Mouse (Mus musculus) E14TG2a.4 (cell line): ENCODE data around the gene Ppp1r12c.

Experiments used
- H3K27me3 ChIP-seq: 2 replicates; pipeline ENCODE4 v1.6.1; 2014; ENCODE audit warnings: low read length, control low read depth; ENCODE audit not compliant: insufficient read depth
- H3K36me3 ChIP-seq: 2 replicates; pipeline ENCODE4 v1.6.1; 2014; ENCODE audit warnings: low read length, control low read depth; ENCODE audit not compliant: insufficient read depth
- H3K4me1 ChIP-seq: replicated peaks from 2 replicates; pipeline ENCODE4 v1.6.1; 2014; ENCODE audit warnings: low read depth, low read length, control low read depth
- H3K4me3 ChIP-seq: replicated peaks from 2 replicates; pipeline ENCODE4 v1.5.1; 2014; ENCODE audit warnings: mild to moderate bottlenecking, low read length
- H3K9me3 ChIP-seq: 2 replicates; pipeline ENCODE4 v1.6.1; 2014; ENCODE audit warnings: low read length, control low read depth
- CTCF ChIP-seq: conservative IDR thresholded peaks from 2 replicates; pipeline ENCODE4 v1.5.1; 2014; ENCODE audit warnings: low read length
- NANOG ChIP-seq: IDR thresholded peaks from 2 replicates; pipeline ENCODE4 v1.6.1; 2014; ENCODE audit warnings: borderline replicate concordance, low read length, mixed read lengths
- POU5F1 ChIP-seq: IDR thresholded peaks from 2 replicates; pipeline ENCODE4 v1.6.1; 2014; ENCODE audit warnings: low read length, borderline replicate concordance

Gene Ppp1r12c

DNA sequence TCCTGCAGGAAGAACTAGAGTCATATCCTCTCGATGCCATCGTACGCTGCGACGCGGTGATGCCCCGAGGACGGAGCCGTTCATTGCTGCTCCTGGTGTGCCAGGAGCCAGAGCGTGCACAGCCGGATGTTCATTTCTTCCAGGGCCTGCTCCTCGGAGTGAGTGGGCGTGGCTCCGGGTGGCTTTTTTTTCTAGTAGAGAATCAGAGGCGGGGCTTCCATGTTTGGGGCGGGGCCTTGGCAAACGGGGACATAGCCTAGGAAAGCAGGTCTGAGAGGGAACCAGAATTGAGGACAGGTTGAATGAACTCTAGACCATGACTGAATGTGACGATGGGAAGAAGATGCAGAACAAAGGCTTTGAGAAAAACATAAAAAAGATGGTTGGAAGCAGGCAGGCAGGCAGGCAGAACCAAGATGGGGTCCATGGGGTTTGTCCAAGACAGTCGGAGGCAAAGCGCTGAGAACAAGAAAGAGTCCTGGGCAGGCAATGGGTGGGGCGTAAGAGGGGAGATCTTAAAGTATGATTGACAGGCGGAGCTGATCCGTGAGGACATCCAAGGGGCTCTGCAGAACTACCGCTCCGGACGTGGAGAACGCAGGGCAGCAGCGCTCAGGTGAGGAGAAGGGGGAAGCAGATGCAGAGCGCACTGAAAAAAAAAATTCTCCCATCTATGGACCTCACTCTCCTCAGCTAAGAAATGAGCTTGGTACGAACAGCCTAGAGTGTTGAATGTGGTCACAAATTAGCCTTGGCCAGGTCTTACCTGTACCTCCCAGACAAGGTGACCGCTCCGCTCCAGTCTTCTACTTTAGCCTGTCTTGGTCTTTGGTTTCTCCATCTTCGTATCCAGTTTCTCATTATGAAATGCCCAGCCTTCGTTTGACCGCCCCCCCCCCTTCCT, 31.0 kb downstream of the Ppp1r12c start:
- peaks cover 42% of the 10 kb centered on the region for H3K4me1 ChIP-seq
- no peaks in the 10 kb centered on the region for H3K36me3 ChIP-seq
- peaks cover 72% of the 10 kb centered on the region for H3K27me3 ChIP-seq
- H3K9me3 ChIP-seq = no peaks in the 10 kb centered on the region
- TF ChIP-seq POU5F1 = no peak
- peak overlapping the region; percentile 63 for H3K4me3 ChIP-seq

- Histone ChIP-seq H3K36me3 (no peaks in the 10 kb centered on the region), H3K4me3 (no peak overlapping the region), H3K4me1 (peaks cover 50% of the 10 kb centered on the region), H3K9me3 (no peaks in the 10 kb centered on the region), H3K27me3 (peaks cover 54% of the 10 kb centered on the region)
- TF ChIP-seq POU5F1 (no peak), NANOG (no peak), CTCF (no peak)
These were observed 33.7 kb downstream of the Ppp1r12c start for GRCm38 (mm10) chr7:4467801-4468200.

- peaks cover 19% of the 10 kb centered on the region for H3K4me1 ChIP-seq
- TF ChIP-seq POU5F1 = no peak
- TF ChIP-seq NANOG = no peak
- no peak for TF ChIP-seq CTCF
- peak overlapping the region; percentile 24; the same call in 1 of the 2 replicates for H3K4me3 ChIP-seq
- peaks cover 20% of the 10 kb centered on the region for H3K27me3 ChIP-seq
- H3K9me3 ChIP-seq = no peaks in the 10 kb centered on the region
- no peaks in the 10 kb centered on the region for H3K36me3 ChIP-seq
These were observed 37.2 kb downstream of the Ppp1r12c start for GRCm38 (mm10) chr7:4464194-4464824.

DNA sequence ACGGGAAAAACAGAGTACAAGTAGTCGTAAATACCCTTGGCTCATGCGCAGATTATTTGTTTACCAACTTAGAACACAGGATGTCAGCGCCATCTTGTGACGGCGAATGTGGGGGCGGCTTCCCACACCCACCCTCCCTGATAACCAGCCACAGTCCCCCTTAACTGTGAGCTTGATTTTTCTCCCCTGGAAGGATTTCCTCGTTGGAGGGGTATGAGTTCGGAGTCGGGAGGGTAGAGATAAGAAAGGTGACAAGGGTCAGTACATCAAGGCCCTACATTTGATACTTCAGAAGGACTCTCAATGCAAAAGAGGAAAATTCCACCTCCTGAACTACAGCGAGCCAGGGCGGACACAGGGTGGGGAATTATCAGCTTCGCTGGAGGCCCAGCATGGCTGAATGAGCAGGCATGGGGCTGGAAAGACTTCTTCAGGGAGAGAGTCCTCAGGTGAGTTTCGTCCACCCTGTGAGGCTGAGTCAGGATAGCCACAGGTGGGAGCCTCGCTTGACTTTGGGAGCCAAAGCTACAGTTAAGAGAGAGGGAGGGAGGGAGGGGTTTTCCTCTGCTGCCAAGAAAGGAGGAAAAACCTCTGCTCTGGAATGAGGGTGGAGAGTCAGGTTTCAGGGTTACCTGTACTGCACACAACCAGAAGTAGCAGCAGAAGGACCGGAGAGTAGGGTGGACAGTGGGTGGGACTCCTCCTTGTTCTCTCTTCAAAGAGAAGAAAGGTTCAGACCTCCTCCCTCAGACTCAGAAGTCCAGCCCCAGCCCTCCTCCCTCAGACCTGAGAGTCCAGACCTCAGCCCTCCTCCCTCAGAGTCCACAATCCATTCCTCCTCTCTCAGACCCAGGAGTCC, 40.7 kb downstream of the Ppp1r12c start, which contains the start of gene Eps8l1:
Gene Eps8l1, plus strand, starts transcription at position 99 of the 859 bp plus-strand sequence.
- no peak within 1 kb of the TSS for H3K4me3 ChIP-seq
- peaks cover 18% of the 10 kb centered on the region for H3K4me1 ChIP-seq
- H3K27me3 ChIP-seq = peaks cover 6% of the 10 kb centered on the region; the same call in 1 of the 2 replicates
- no peaks in the 10 kb centered on the region for H3K9me3 ChIP-seq
- no peaks in the 10 kb centered on the region for H3K36me3 ChIP-seq
- no peak for TF ChIP-seq CTCF
- TF ChIP-seq POU5F1 = no peak
- TF ChIP-seq NANOG = no peak

GRCm38 (mm10) chr7:4452644-4453043, 48.8 kb downstream of the Ppp1r12c start:
- Histone ChIP-seq H3K9me3 (no peaks in the 10 kb centered on the region), H3K36me3 (no peaks in the 10 kb centered on the region)

GRCm38 (mm10) chr7:4449211-4449610, 52.3 kb downstream of the Ppp1r12c start:
- no peaks in the 10 kb centered on the region for H3K27me3 ChIP-seq
- peaks cover 4% of the 10 kb centered on the region for H3K36me3 ChIP-seq
- H3K4me3 ChIP-seq = no peak overlapping the region
- peaks cover 31% of the 10 kb centered on the region for H3K4me1 ChIP-seq
- TF ChIP-seq CTCF = no peak
- no peak for TF ChIP-seq POU5F1
- TF ChIP-seq NANOG = no peak
- H3K9me3 ChIP-seq = no peaks in the 10 kb centered on the region

More at GRCm38 (mm10) chr7:4452644-4453043, 48.8 kb downstream of the Ppp1r12c start:
- no peak overlapping the region; the same call in 1 of the 2 replicates for H3K4me3 ChIP-seq
- no peak for TF ChIP-seq CTCF
- no peak for TF ChIP-seq POU5F1
- no peak for TF ChIP-seq NANOG
- no peaks in the 10 kb centered on the region for H3K27me3 ChIP-seq
- H3K4me1 ChIP-seq = peaks cover 20% of the 10 kb centered on the region

DNA sequence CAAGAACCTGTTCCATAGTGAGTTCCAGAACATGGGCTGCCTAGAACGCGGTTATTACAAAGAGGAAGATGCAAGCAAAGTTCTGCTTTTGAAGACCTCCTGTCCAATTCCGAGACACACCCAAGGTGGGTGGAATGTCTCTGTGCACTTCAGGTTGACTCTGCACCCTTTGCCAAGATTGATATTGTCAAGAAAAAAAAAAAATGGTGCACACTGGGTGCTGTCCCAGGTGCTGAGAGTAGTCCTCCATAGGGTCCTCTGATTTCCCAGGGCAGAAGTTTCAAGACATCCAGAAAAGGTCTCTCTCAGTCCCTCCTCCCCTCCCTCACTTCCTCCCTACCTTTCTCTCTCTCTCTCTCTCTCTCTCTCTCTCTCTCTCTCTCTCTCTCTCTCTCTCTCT, 53.0 kb downstream of the Ppp1r12c start:
- Histone ChIP-seq H3K36me3 (peaks cover 12% of the 10 kb centered on the region), H3K9me3 (no peaks in the 10 kb centered on the region)

GRCm38 (mm10) chr7:4447138-4447537, 54.3 kb downstream of the Ppp1r12c start:
- Histone ChIP-seq H3K36me3 (peaks cover 25% of the 10 kb centered on the region), H3K4me3 (no peak overlapping the region), H3K4me1 (peaks cover 34% of the 10 kb centered on the region), H3K9me3 (no peaks in the 10 kb centered on the region), H3K27me3 (no peaks in the 10 kb centered on the region)
- TF ChIP-seq NANOG (no peak), CTCF (peak; percentile 68), POU5F1 (no peak)

More for the DNA sequence above, 53.0 kb downstream of the Ppp1r12c start:
- TF ChIP-seq NANOG = no peak
- no peak for TF ChIP-seq POU5F1
- TF ChIP-seq CTCF = no peak
- no peak overlapping the region for H3K4me3 ChIP-seq
- peaks cover 30% of the 10 kb centered on the region for H3K4me1 ChIP-seq
- H3K27me3 ChIP-seq = no peaks in the 10 kb centered on the region
